8 mouse cellular contexts compared by ENCODE assay signal in genomic region chr5:92312046-92312715, GRCm38 (mm10). TPM values are rescaled to one million over a fixed set of nuclear protein-coding genes. Genes with fewer than 3 reads are reported as not detected.
DNase-seq lines count a peak whose midpoint lies in the region; ATAC-seq and TF ChIP-seq lines count a peak whose summit lies in the region.

No protein-coding gene starts in this region.

- H3K36me3 ChIP-seq in hindbrain, embryonic 10.5 days: 0 out of 2 replicates have a peak, but pooled peaks cover 2% of the 10 kb centered on the region
- H3K36me3 ChIP-seq in hindbrain, embryonic 13.5 days: no peaks in the 10 kb centered on the region
- no peaks in the 10 kb centered on the region for H3K36me3 ChIP-seq in forebrain, postnatal 0 days (ENCODE audit: insufficient read depth)
- H3K36me3 ChIP-seq in hindbrain, postnatal 0 days (ENCODE audit: insufficient read depth, low read length): no peaks in the 10 kb centered on the region

- peaks cover 14% of the 10 kb centered on the region for H3K4me1 ChIP-seq in hindbrain, embryonic 10.5 days (replicated peaks)
- H3K4me1 ChIP-seq in hindbrain, embryonic 13.5 days (replicated peaks): peaks cover 16% of the 10 kb centered on the region
- peaks cover 4% of the 10 kb centered on the region for H3K4me1 ChIP-seq in bone marrow macrophage, adult 2 months (ENCODE audit: control insufficient read depth, insufficient read depth, low read length)
- H3K4me1 ChIP-seq in forebrain, postnatal 0 days (ENCODE audit: insufficient read depth): peaks cover 12% of the 10 kb centered on the region; the same call in 1 of the 2 replicates
- H3K4me1 ChIP-seq in hindbrain, postnatal 0 days (ENCODE audit: insufficient read depth, low read length): peaks cover 5% of the 10 kb centered on the region

- no peak overlapping the region for H3K4me2 ChIP-seq in hindbrain, embryonic 13.5 days
- H3K4me2 ChIP-seq in forebrain, postnatal 0 days (ENCODE audit: low read depth): 0 out of 2 replicates have a peak overlapping the region, but pooled peaks have one; percentile 5
- peak overlapping the region; percentile 21; the same call in 1 of the 2 replicates for H3K4me2 ChIP-seq in hindbrain, postnatal 0 days (ENCODE audit: low read depth, low read length)

- H3K4me3 ChIP-seq in hindbrain, embryonic 10.5 days: no peak overlapping the region
- H3K4me3 ChIP-seq in hindbrain, embryonic 13.5 days: no peak overlapping the region
- H3K4me3 ChIP-seq in bone marrow macrophage, adult 2 months (ENCODE audit: insufficient read depth, low read length): no peak overlapping the region
- H3K4me3 ChIP-seq in forebrain, postnatal 0 days (ENCODE audit: low read depth, low read length): no peak overlapping the region
- H3K4me3 ChIP-seq in hindbrain, postnatal 0 days (ENCODE audit: low read length): no peak overlapping the region

- no peak for TF ChIP-seq POLR2A in bone marrow macrophage, adult 2 months (IDR thresholded peaks at IDR 0.05; ENCODE audit: borderline replicate concordance, low read depth, low read length)

- 14% methylated on average over 13 of the region's 13 CpGs for WGBS in hindbrain, embryonic 10.5 days
- 16% methylated on average over 13 of the region's 13 CpGs for WGBS in hindbrain, embryonic 13.5 days
- 14% methylated on average over 13 of the region's 13 CpGs for WGBS in forebrain, postnatal 0 days
- WGBS in hindbrain, postnatal 0 days: 16% methylated on average over 13 of the region's 13 CpGs

- no peak overlapping the region for H3K27ac ChIP-seq in hindbrain, embryonic 10.5 days
- no peak overlapping the region for H3K27ac ChIP-seq in hindbrain, embryonic 13.5 days
- H3K27ac ChIP-seq in bone marrow macrophage, adult 2 months (ENCODE audit: insufficient read depth, low read depth, low read length): no peak overlapping the region
- no peak overlapping the region for H3K27ac ChIP-seq in forebrain, postnatal 0 days (ENCODE audit: low read depth, low read length)
- H3K27ac ChIP-seq in hindbrain, postnatal 0 days: no peak overlapping the region

- peak; percentile 23; the same call in 1 of the 2 replicates for TF ChIP-seq CTCF in bone marrow macrophage, adult 2 months (IDR thresholded peaks at IDR 0.05; ENCODE audit: low read depth, low read length)
- peak; percentile 81 for TF ChIP-seq CTCF in forebrain, postnatal 0 days (IDR thresholded peaks at IDR 0.05; ENCODE audit: low read depth)
- peak; percentile 82 for TF ChIP-seq CTCF in hindbrain, postnatal 0 days (IDR thresholded peaks at IDR 0.05; ENCODE audit: low read depth)

- H3K9me3 ChIP-seq in hindbrain, embryonic 10.5 days: no peaks in the 10 kb centered on the region
- no peaks in the 10 kb centered on the region for H3K9me3 ChIP-seq in hindbrain, embryonic 13.5 days
- no peaks in the 10 kb centered on the region for H3K9me3 ChIP-seq in forebrain, postnatal 0 days (ENCODE audit: low read length)
- no peaks in the 10 kb centered on the region for H3K9me3 ChIP-seq in hindbrain, postnatal 0 days (ENCODE audit: low read length)

- no peak overlapping the region for H3K9ac ChIP-seq in hindbrain, embryonic 13.5 days
- H3K9ac ChIP-seq in forebrain, postnatal 0 days: no peak overlapping the region
- H3K9ac ChIP-seq in hindbrain, postnatal 0 days (replicated peaks; ENCODE audit: low read length): no peak overlapping the region

- no peaks in the 10 kb centered on the region for H3K27me3 ChIP-seq in hindbrain, embryonic 10.5 days (ENCODE audit: insufficient read depth, poor library complexity, severe bottlenecking)
- no peaks in the 10 kb centered on the region for H3K27me3 ChIP-seq in hindbrain, embryonic 13.5 days
- H3K27me3 ChIP-seq in forebrain, postnatal 0 days (ENCODE audit: insufficient read depth, low read length): no peaks in the 10 kb centered on the region
- H3K27me3 ChIP-seq in hindbrain, postnatal 0 days (ENCODE audit: insufficient read depth, low read length): no peaks in the 10 kb centered on the region

- DNase-seq in hindbrain, embryonic 10.5 days (ENCODE audit: low spot score): peak; percentile 75
- peak; percentile 92 for DNase-seq in forebrain, postnatal 0 days
- DNase-seq in hindbrain, postnatal 0 days (ENCODE audit: low spot score): peak; percentile 96
- DNase-seq in left cerebral cortex, postnatal 4 days: peak; percentile 93
- DNase-seq in natural killer cell, adult 2 months (ENCODE audit: low spot score in 2 of 2): peak; percentile 77 to 86
- peak; percentile 94 for DNase-seq in testis, postnatal 10 days (ENCODE audit: low spot score)

- intact Hi-C loops in left cerebral cortex, postnatal 4 days (cut with DNase I): no loop called here

- ATAC-seq in hindbrain, embryonic 13.5 days (ENCODE audit: low FRiP score): no peak
- no peak for ATAC-seq in forebrain, postnatal 0 days
- no peak for ATAC-seq in hindbrain, postnatal 0 days

RNA-seq across cellular contexts. Expression of gene Sdad1, which starts 1.9 kb away (rescaled TPM):
- 35.3 and 53.7 TPM in 2 replicates for polyA plus RNA-seq in hindbrain, embryonic 10.5 days (2016; fragmentation: Nextera tagmentation; extraction: Ambion mirVana)
- 31.1 and 33.7 TPM in 2 replicates for polyA plus RNA-seq in hindbrain, embryonic 13.5 days (2015; fragmentation: Nextera tagmentation; extraction: Ambion mirVana)
- 10.2 and 11.1 TPM in 2 replicates for polyA plus RNA-seq in bone marrow macrophage, adult 2 months (2012; ENCODE audit: insufficient read depth, insufficient read length, missing spikeins)
- total RNA-seq in forebrain, postnatal 0 days (2014; rRNA removed): 22.5 and 32.0 TPM in 2 replicates
- polyA plus RNA-seq in forebrain, postnatal 0 days (2015; fragmentation: Nextera tagmentation; extraction: Ambion mirVana): 21.6 and 27.9 TPM in 2 replicates
- 27.3 and 28.3 TPM in 2 replicates for total RNA-seq in hindbrain, postnatal 0 days (2014; rRNA removed)
- polyA plus RNA-seq in hindbrain, postnatal 0 days (2015; fragmentation: Nextera tagmentation; extraction: Ambion mirVana): 30.6 and 30.7 TPM in 2 replicates
- total RNA-seq in left cerebral cortex, postnatal 4 days (2021): 10 to 100 TPM; 28.2 to 31.0 TPM

RNA-seq across cellular contexts. Expression of gene Cxcl9, which starts 15.7 kb away (rescaled TPM):
- polyA plus RNA-seq in hindbrain, embryonic 10.5 days (2016; fragmentation: Nextera tagmentation; extraction: Ambion mirVana): not detected in 2 replicates
- not detected in 2 replicates for polyA plus RNA-seq in hindbrain, embryonic 13.5 days (2015; fragmentation: Nextera tagmentation; extraction: Ambion mirVana)
- 0.38 and 0.55 TPM in 2 replicates for polyA plus RNA-seq in bone marrow macrophage, adult 2 months (2012; ENCODE audit: insufficient read depth, insufficient read length, missing spikeins)
- total RNA-seq in forebrain, postnatal 0 days (2014; rRNA removed): not detected in 2 replicates
- not detected in 2 replicates for polyA plus RNA-seq in forebrain, postnatal 0 days (2015; fragmentation: Nextera tagmentation; extraction: Ambion mirVana)
- total RNA-seq in hindbrain, postnatal 0 days (2014; rRNA removed): not detected in 2 replicates
- not detected in 2 replicates for polyA plus RNA-seq in hindbrain, postnatal 0 days (2015; fragmentation: Nextera tagmentation; extraction: Ambion mirVana)
- total RNA-seq in left cerebral cortex, postnatal 4 days (2021): not detected

RNA-seq across cellular contexts. Expression of gene Art3, which starts 19.4 kb away (rescaled TPM):
- 1.6 and 2.7 TPM in 2 replicates for polyA plus RNA-seq in hindbrain, embryonic 10.5 days (2016; fragmentation: Nextera tagmentation; extraction: Ambion mirVana)
- 7.6 and 9.5 TPM in 2 replicates for polyA plus RNA-seq in hindbrain, embryonic 13.5 days (2015; fragmentation: Nextera tagmentation; extraction: Ambion mirVana)
- polyA plus RNA-seq in bone marrow macrophage, adult 2 months (2012; ENCODE audit: insufficient read depth, insufficient read length, missing spikeins): not detected in 2 replicates
- total RNA-seq in forebrain, postnatal 0 days (2014; rRNA removed): 3.0 and 3.5 TPM in 2 replicates
- 8.0 and 9.4 TPM in 2 replicates for polyA plus RNA-seq in forebrain, postnatal 0 days (2015; fragmentation: Nextera tagmentation; extraction: Ambion mirVana)
- total RNA-seq in hindbrain, postnatal 0 days (2014; rRNA removed): 1.8 and 4.1 TPM in 2 replicates
- 8.0 and 10.2 TPM in 2 replicates for polyA plus RNA-seq in hindbrain, postnatal 0 days (2015; fragmentation: Nextera tagmentation; extraction: Ambion mirVana)
- total RNA-seq in left cerebral cortex, postnatal 4 days (2021): 1 to 10 TPM; 4.1 to 5.6 TPM

RNA-seq across cellular contexts. Expression of gene Naaa, which starts 34.2 kb away (rescaled TPM):
- 3.8 and 5.7 TPM in 2 replicates for polyA plus RNA-seq in hindbrain, embryonic 10.5 days (2016; fragmentation: Nextera tagmentation; extraction: Ambion mirVana)
- polyA plus RNA-seq in hindbrain, embryonic 13.5 days (2015; fragmentation: Nextera tagmentation; extraction: Ambion mirVana): 15.0 and 19.2 TPM in 2 replicates
- polyA plus RNA-seq in bone marrow macrophage, adult 2 months (2012; ENCODE audit: insufficient read depth, insufficient read length, missing spikeins): 71.6 and 76.6 TPM in 2 replicates
- total RNA-seq in forebrain, postnatal 0 days (2014; rRNA removed): 22.5 and 33.1 TPM in 2 replicates
- polyA plus RNA-seq in forebrain, postnatal 0 days (2015; fragmentation: Nextera tagmentation; extraction: Ambion mirVana): 15.4 and 23.6 TPM in 2 replicates
- 28.9 and 44.9 TPM in 2 replicates for total RNA-seq in hindbrain, postnatal 0 days (2014; rRNA removed)
- 29.1 TPM in 2 replicates for polyA plus RNA-seq in hindbrain, postnatal 0 days (2015; fragmentation: Nextera tagmentation; extraction: Ambion mirVana)
- 10 to 100 TPM; 11.9 to 13.9 TPM for total RNA-seq in left cerebral cortex, postnatal 4 days (2021)

RNA-seq across cellular contexts. Expression of gene Cxcl10, which starts 36.5 kb away (rescaled TPM):
- 0.20 and 0.77 TPM in 2 replicates for polyA plus RNA-seq in hindbrain, embryonic 10.5 days (2016; fragmentation: Nextera tagmentation; extraction: Ambion mirVana)
- polyA plus RNA-seq in hindbrain, embryonic 13.5 days (2015; fragmentation: Nextera tagmentation; extraction: Ambion mirVana): 0.21 and 0.30 TPM in 2 replicates
- 30.4 and 32.0 TPM in 2 replicates for polyA plus RNA-seq in bone marrow macrophage, adult 2 months (2012; ENCODE audit: insufficient read depth, insufficient read length, missing spikeins)
- 0.38 and 0.86 TPM in 2 replicates for total RNA-seq in forebrain, postnatal 0 days (2014; rRNA removed)
- polyA plus RNA-seq in forebrain, postnatal 0 days (2015; fragmentation: Nextera tagmentation; extraction: Ambion mirVana): 0.28 and 0.55 TPM in 2 replicates
- total RNA-seq in hindbrain, postnatal 0 days (2014; rRNA removed): not detected in 2 replicates
- polyA plus RNA-seq in hindbrain, postnatal 0 days (2015; fragmentation: Nextera tagmentation; extraction: Ambion mirVana): 0.54 and 0.80 TPM in 2 replicates
- total RNA-seq in left cerebral cortex, postnatal 4 days (2021): not detected

Comparison
In these comparisons a context has a peak if more than half of its experiments do, and no peak if none do; other contexts are left out.
1. CTCF ChIP-seq: peak in every context shown above with its lines; median percentile 82 in hindbrain, postnatal 0 days; 81 in forebrain, postnatal 0 days; 23 in bone marrow macrophage, adult 2 months.